Mouse (Mus musculus) G1E (cell line): ENCODE results near the gene Ccpg1. TPM values are rescaled to one million over a fixed set of nuclear protein-coding genes. Genes with fewer than 3 reads are reported as not detected.

Experiments
- ATAC-seq: 2 replicates; pipeline ENCODE4 v1.8.0; 2016; ENCODE audit warnings: mild to moderate bottlenecking; ENCODE audit not compliant: insufficient number of reproducible peaks, poor library complexity, low FRiP score, severe bottlenecking; ENCODE audit errors: extremely low read depth
- DNase-seq: peaks from one replicate; pipeline ENCODE4 v3.0.0; 2012; ENCODE audit warnings: low spot score
- H3K27me3 ChIP-seq: 2 replicates; pipeline ENCODE4 v1.6.1; 2012; ENCODE audit warnings: mild to moderate bottlenecking, low read length, inconsistent platforms; ENCODE audit not compliant: insufficient read depth
- H3K36me3 ChIP-seq: replicated peaks from 2 replicates; pipeline ENCODE3; 2012; ENCODE audit warnings: mild to moderate bottlenecking, inconsistent platforms
- H3K4me1 ChIP-seq: 2 replicates; pipeline ENCODE4 v1.6.1; 2012; ENCODE audit warnings: low read depth, low read length, inconsistent platforms, mixed read lengths; ENCODE audit not compliant: insufficient read depth
- H3K4me3 ChIP-seq: 2 replicates; pipeline ENCODE4 v1.5.1; 2012; ENCODE audit warnings: low read depth, mild to moderate bottlenecking, inconsistent platforms, low read length, moderate library complexity, mixed read lengths
- H3K9me3 ChIP-seq: replicated peaks from 2 replicates; pipeline ENCODE4 v1.6.1; 2012; ENCODE audit warnings: inconsistent platforms
- CTCF ChIP-seq: IDR thresholded peaks from 2 replicates; pipeline ENCODE4 v1.5.1; 2012; ENCODE audit warnings: low read depth, low read length, inconsistent platforms, mixed read lengths
- GATA1 ChIP-seq: IDR thresholded peaks from 2 replicates; pipeline ENCODE4 v1.6.1; 2012; ENCODE audit warnings: borderline replicate concordance, low read length, inconsistent platforms, mixed read lengths
- GATA2 ChIP-seq: IDR thresholded peaks from 2 replicates; pipeline ENCODE4 v1.6.1; 2012; ENCODE audit warnings: low read depth, low read length, inconsistent platforms, borderline replicate concordance
- POLR2AphosphoS5 ChIP-seq: IDR thresholded peaks from 2 replicates; pipeline ENCODE4 v1.6.1; 2012; ENCODE audit warnings: low read depth, low read length, inconsistent platforms; ENCODE audit not compliant: insufficient replicate concordance
- TAL1 ChIP-seq: conservative IDR thresholded peaks from 2 replicates; pipeline ENCODE4 v1.6.1; 2012; ENCODE audit warnings: low read depth, low read length, inconsistent platforms, mixed read lengths
- polyA plus RNA-seq: library from polyadenylated mRNA; stranded (reverse); fragments of >175 nt; gene quantifications from 2 replicates; pipeline ENCODE4 v1.2.3, GENCODE M21; 2012
- total RNA-seq, 2 experiments: library from RNA; stranded (forward) in 1 of 2; stranded (reverse) in 1 of 2; fragments of 200-1000 nt in 1 of 2; fragments of >200 nt in 1 of 2; fragmentation: Nextera tagmentation in 1 of 2; gene quantifications; 2 replicates each; pipeline ENCODE4 v1.2.3; 2014 to 2017

The Ccpg1 gene
- total and polyA plus RNA-seq, 3 experiments: 2.0 to 13.2 (median 13.1) TPM

GRCm38 (mm10) chr9:73048927-73049326 is 63.7 kb downstream of the Ccpg1 start:
- H3K27me3 ChIP-seq: no peaks in the 10 kb centered on the region
- H3K9me3 ChIP-seq: no peaks in the 10 kb centered on the region
- TF ChIP-seq POLR2AphosphoS5 (no peak), GATA1 (no peak), TAL1 (no peak), GATA2 (no peak), CTCF (no peak)
- no peak for DNase-seq
- no peak overlapping the region for H3K4me3 ChIP-seq
- H3K4me1 ChIP-seq: peaks cover 28% of the 10 kb centered on the region
- peaks cover 5% of the 10 kb centered on the region for H3K36me3 ChIP-seq
- no peak for ATAC-seq

- no peaks in the 10 kb centered on the region for H3K27me3 ChIP-seq
- no peak for TF ChIP-seq TAL1
- TF ChIP-seq CTCF: no peak
- no peak for TF ChIP-seq GATA2
- TF ChIP-seq GATA1: no peak
- no peak for TF ChIP-seq POLR2AphosphoS5
- H3K4me1 ChIP-seq: peaks cover 19% of the 10 kb centered on the region
- ATAC-seq (no peak), DNase-seq (no peak)
- peaks cover 5% of the 10 kb centered on the region for H3K36me3 ChIP-seq
- no peak overlapping the region for H3K4me3 ChIP-seq
- no peaks in the 10 kb centered on the region for H3K9me3 ChIP-seq
Measured at GRCm38 (mm10) chr9:73049833-73050232, 64.6 kb downstream of the Ccpg1 start.

GRCm38 (mm10) chr9:73050606-73051005 is 65.4 kb downstream of the Ccpg1 start:
- Histone ChIP-seq H3K9me3 (no peaks in the 10 kb centered on the region), H3K4me1 (peaks cover 11% of the 10 kb centered on the region), H3K27me3 (no peaks in the 10 kb centered on the region), H3K36me3 (peaks cover 10% of the 10 kb centered on the region), H3K4me3 (no peak overlapping the region)
- no peak for DNase-seq
- ATAC-seq: no peak
- TF ChIP-seq CTCF (no peak), TAL1 (no peak), GATA1 (no peak), POLR2AphosphoS5 (no peak), GATA2 (no peak)

- Histone ChIP-seq H3K4me3 (no peak overlapping the region), H3K4me1 (peaks cover 5% of the 10 kb centered on the region; the same call in 1 of the 2 replicates), H3K36me3 (peaks cover 12% of the 10 kb centered on the region), H3K9me3 (no peaks in the 10 kb centered on the region), H3K27me3 (no peaks in the 10 kb centered on the region)
- ATAC-seq: no peak
- DNase-seq: no peak
- no peak for TF ChIP-seq TAL1
- TF ChIP-seq CTCF: no peak
- TF ChIP-seq GATA1: no peak
- no peak for TF ChIP-seq POLR2AphosphoS5
- TF ChIP-seq GATA2: no peak
Measured at GRCm38 (mm10) chr9:73055441-73055911, 70.2 kb downstream of the Ccpg1 start.

GRCm38 (mm10) chr9:73059224-73059623 is 74.0 kb downstream of the Ccpg1 start:
- Histone ChIP-seq H3K4me3 (no peak overlapping the region), H3K9me3 (no peaks in the 10 kb centered on the region), H3K27me3 (no peaks in the 10 kb centered on the region), H3K4me1 (peaks cover 2% of the 10 kb centered on the region; the same call in 1 of the 2 replicates), H3K36me3 (peaks cover 16% of the 10 kb centered on the region)
- TF ChIP-seq POLR2AphosphoS5: no peak
- TF ChIP-seq GATA1: no peak
- no peak for TF ChIP-seq TAL1
- TF ChIP-seq CTCF: no peak
- no peak for TF ChIP-seq GATA2
- ATAC-seq (no peak), DNase-seq (no peak)

GRCm38 (mm10) chr9:73063621-73064290 is 78.5 kb downstream of the Ccpg1 start:
- Histone ChIP-seq H3K4me3 (no peak overlapping the region), H3K36me3 (peaks cover 9% of the 10 kb centered on the region), H3K4me1 (peaks cover 2% of the 10 kb centered on the region; the same call in 1 of the 2 replicates), H3K27me3 (no peaks in the 10 kb centered on the region), H3K9me3 (no peaks in the 10 kb centered on the region)
- ATAC-seq (no peak), DNase-seq (no peak)
- TF ChIP-seq GATA2 (no peak), GATA1 (no peak), POLR2AphosphoS5 (no peak), CTCF (no peak), TAL1 (no peak)

Other genes starting within 250 kb of the Ccpg1 start
- gene Prtg, start 178.6 kb upstream of the Ccpg1 start, total RNA-seq (2014; fragmentation: Nextera tagmentation): not detected in 2 replicates
- gene Prtg, start 178.6 kb upstream of the Ccpg1 start, total RNA-seq (2017): 0.22 and 0.23 TPM in 2 replicates
- not detected in 2 replicates for gene Prtg, start 178.6 kb upstream of the Ccpg1 start, polyA plus RNA-seq
- not detected in 2 replicates for gene Pygo1, start 59.8 kb upstream of the Ccpg1 start, total RNA-seq (2014; fragmentation: Nextera tagmentation)
- gene Pygo1, start 59.8 kb upstream of the Ccpg1 start, total RNA-seq (2017): 0.16 TPM in 1 of 2 replicates, not detected in the other
- not detected in 2 replicates for gene Pygo1, start 59.8 kb upstream of the Ccpg1 start, polyA plus RNA-seq
- 1.9 and 2.1 TPM in 2 replicates for gene Dyx1c1, start 26.6 kb upstream of the Ccpg1 start, total RNA-seq (2014; fragmentation: Nextera tagmentation)
- 0.17 and 0.22 TPM in 2 replicates for gene Dyx1c1, start 26.6 kb upstream of the Ccpg1 start, total RNA-seq (2017)
- gene Dyx1c1, start 26.6 kb upstream of the Ccpg1 start, polyA plus RNA-seq: 0.03 TPM in 1 of 2 replicates, not detected in the other
- not detected in 2 replicates for gene Gm44503, start 26.6 kb upstream of the Ccpg1 start, total RNA-seq (2014; fragmentation: Nextera tagmentation)
- 0.23 TPM in 1 of 2 replicates, not detected in the other for gene Gm44503, start 26.6 kb upstream of the Ccpg1 start, total RNA-seq (2017)
- 0.04 TPM in 1 of 2 replicates, not detected in the other for gene Gm44503, start 26.6 kb upstream of the Ccpg1 start, polyA plus RNA-seq
- 26.4 and 30.3 TPM in 2 replicates for gene Ccpg1os, start within 50 bp of the Ccpg1 start, total RNA-seq (2014; fragmentation: Nextera tagmentation)
- gene Ccpg1os, start within 50 bp of the Ccpg1 start, total RNA-seq (2017): 17.7 and 17.9 TPM in 2 replicates
- gene Ccpg1os, start within 50 bp of the Ccpg1 start, polyA plus RNA-seq: 0.51 and 1.2 TPM in 2 replicates
- 42.6 and 49.1 TPM in 2 replicates for gene Pigb, start 54.9 kb downstream of the Ccpg1 start, total RNA-seq (2014; fragmentation: Nextera tagmentation)
- gene Pigb, start 54.9 kb downstream of the Ccpg1 start, total RNA-seq (2017): 5.8 and 6.6 TPM in 2 replicates
- 1.4 and 2.0 TPM in 2 replicates for gene Pigb, start 54.9 kb downstream of the Ccpg1 start, polyA plus RNA-seq
- 5.4 and 5.9 TPM in 2 replicates for gene Rab27a, start 59.4 kb downstream of the Ccpg1 start, total RNA-seq (2014; fragmentation: Nextera tagmentation)
- 50.4 and 50.7 TPM in 2 replicates for gene Rab27a, start 59.4 kb downstream of the Ccpg1 start, total RNA-seq (2017)
- 6.7 and 8.2 TPM in 2 replicates for gene Rab27a, start 59.4 kb downstream of the Ccpg1 start, polyA plus RNA-seq
- not detected in 2 replicates for gene Khdc3, start 116.4 kb downstream of the Ccpg1 start, total RNA-seq (2014; fragmentation: Nextera tagmentation)
- gene Khdc3, start 116.4 kb downstream of the Ccpg1 start, total RNA-seq (2017): 0.98 and 1.3 TPM in 2 replicates
- gene Khdc3, start 116.4 kb downstream of the Ccpg1 start, polyA plus RNA-seq: 0.05 TPM in 1 of 2 replicates, not detected in the other
- not detected in 2 replicates for gene Gm20509, start 117.0 kb downstream of the Ccpg1 start, total RNA-seq (2014; fragmentation: Nextera tagmentation)
- not detected in 2 replicates for gene Gm20509, start 117.0 kb downstream of the Ccpg1 start, total RNA-seq (2017)
- gene Gm20509, start 117.0 kb downstream of the Ccpg1 start, polyA plus RNA-seq: not detected in 2 replicates
- 105 and 123 TPM in 2 replicates for gene Rsl24d1, start 128.0 kb downstream of the Ccpg1 start, total RNA-seq (2014; fragmentation: Nextera tagmentation)
- gene Rsl24d1, start 128.0 kb downstream of the Ccpg1 start, total RNA-seq (2017): 187 and 256 TPM in 2 replicates
- gene Rsl24d1, start 128.0 kb downstream of the Ccpg1 start, polyA plus RNA-seq: 10.0 and 35.4 TPM in 2 replicates